Mouse (Mus musculus) small intestine, adult 2 months (tissue): ENCODE measurements around the gene Gstm2. TPM values are rescaled to one million over a fixed set of nuclear protein-coding genes. Genes with fewer than 3 reads are reported as not detected.
"Not testable (repeated sequence)": the region's sequence is repeated elsewhere in the genome, so short reads cannot be mapped to it uniquely, and the experiment has no call there.

Source experiments
- H3K27ac ChIP-seq: fragments of 200-500 bp; 2 replicates; pipeline ENCODE4 v1.5.1; 2012; ENCODE audit warnings: low read depth, low read length, control low read depth, inconsistent platforms; ENCODE audit not compliant: insufficient read depth
- H3K27me3 ChIP-seq: fragments of 200-500 bp; 2 replicates; pipeline ENCODE4 v1.6.1; 2012; ENCODE audit warnings: mild to moderate bottlenecking, moderate library complexity, low read length, inconsistent platforms; ENCODE audit not compliant: control insufficient read depth, insufficient read depth
- H3K36me3 ChIP-seq: fragments of 200-500 bp; 2 replicates; pipeline ENCODE4 v1.6.1; 2012; ENCODE audit warnings: mild to moderate bottlenecking, low read length, control low read depth, inconsistent platforms; ENCODE audit not compliant: control insufficient read depth, insufficient read depth
- H3K4me1 ChIP-seq: fragments of 200-500 bp; 2 replicates; pipeline ENCODE4 v1.6.1; 2012; ENCODE audit warnings: low read length, inconsistent platforms, mixed read lengths; ENCODE audit not compliant: control insufficient read depth, insufficient read depth, insufficient read length
- H3K4me3 ChIP-seq: fragments of 200-500 bp; 2 replicates; pipeline ENCODE4 v1.5.1; 2012; ENCODE audit warnings: low read depth, mild to moderate bottlenecking, control low read depth, inconsistent platforms, low read length, moderate library complexity
- CTCF ChIP-seq: fragments of 200-500 bp; IDR thresholded peaks from 2 replicates; pipeline ENCODE4 v1.5.1; 2012; ENCODE audit warnings: low read depth, mild to moderate bottlenecking, control low read depth, inconsistent platforms, low read length, moderate library complexity, mixed read lengths; ENCODE audit not compliant: insufficient replicate concordance, insufficient read length; ENCODE audit errors: extremely low read depth
- POLR2A ChIP-seq: fragments of 200-500 bp; IDR thresholded peaks from 2 replicates; pipeline ENCODE4 v1.6.1; 2012; ENCODE audit warnings: low read depth, mild to moderate bottlenecking, control low read depth, inconsistent platforms, low read length, moderate library complexity
- WGBS: fragments of 180-500 bp; shearing (Covaris S2); methylation state at CpG from one replicate; pipeline ENCODE4 v1.1.7; 2018; 5-methylcytosine and 5-hydroxymethylcytosine counted together
- polyA plus RNA-seq: library from polyadenylated mRNA; depleted of rRNA; stranded (reverse); fragments of >200 nt; gene quantifications from 2 replicates; pipeline ENCODE4 v1.2.3, GENCODE M21; 2012

Gstm2 gene
- polyA plus RNA-seq, 1 experiment = 26.7 TPM

GRCm38 (mm10) chr3:107964026-107964425, 22.2 kb downstream of the Gstm2 start:
- WGBS = 78% methylated on average over 4 of the region's 4 CpGs
- Histone ChIP-seq H3K4me3 (no peak overlapping the region), H3K36me3 (no peaks in the 10 kb centered on the region), H3K27ac (peak overlapping the region; percentile 69; the same call in 1 of the 2 replicates), H3K4me1 (peaks cover 21% of the 10 kb centered on the region), H3K27me3 (no peaks in the 10 kb centered on the region)
- TF ChIP-seq CTCF (no peak), POLR2A (no peak)

GRCm38 (mm10) chr3:107955260-107955659, 31.0 kb downstream of the Gstm2 start:
- WGBS = 87% methylated on average over 9 of the region's 9 CpGs
- H3K36me3 ChIP-seq, H3K27me3 ChIP-seq, H3K27ac ChIP-seq, H3K4me1 ChIP-seq, H3K4me3 ChIP-seq: not testable (repeated sequence)

DNA sequence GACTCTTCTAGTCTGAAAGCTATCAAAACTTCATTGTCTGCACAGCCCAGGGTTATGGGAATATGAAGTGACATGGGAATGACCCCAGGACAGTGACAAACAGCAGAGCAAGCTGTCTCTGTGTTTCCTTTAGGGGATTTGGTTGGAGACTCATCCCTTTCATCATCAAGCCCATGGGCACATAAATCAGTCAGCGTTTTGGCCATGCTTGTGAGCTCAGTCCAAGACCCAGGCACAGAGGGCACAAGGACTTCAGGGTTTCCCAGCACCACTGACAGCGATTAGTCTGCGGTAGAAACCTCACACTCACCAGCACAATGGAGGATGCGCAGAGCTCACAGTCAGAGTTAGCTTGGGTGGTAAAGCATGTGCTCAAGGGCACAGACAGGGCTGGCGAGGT, 32.3 kb downstream of the Gstm2 start:
- WGBS = 89% methylated on average over 5 of the region's 5 CpGs
- Histone ChIP-seq H3K4me1 (peaks cover 3% of the 10 kb centered on the region; the same call in 1 of the 2 replicates), H3K4me3 (no peak overlapping the region), H3K27me3 (no peaks in the 10 kb centered on the region), H3K36me3 (no peaks in the 10 kb centered on the region), H3K27ac (no peak overlapping the region)
- TF ChIP-seq CTCF (no peak), POLR2A (no peak)

DNA sequence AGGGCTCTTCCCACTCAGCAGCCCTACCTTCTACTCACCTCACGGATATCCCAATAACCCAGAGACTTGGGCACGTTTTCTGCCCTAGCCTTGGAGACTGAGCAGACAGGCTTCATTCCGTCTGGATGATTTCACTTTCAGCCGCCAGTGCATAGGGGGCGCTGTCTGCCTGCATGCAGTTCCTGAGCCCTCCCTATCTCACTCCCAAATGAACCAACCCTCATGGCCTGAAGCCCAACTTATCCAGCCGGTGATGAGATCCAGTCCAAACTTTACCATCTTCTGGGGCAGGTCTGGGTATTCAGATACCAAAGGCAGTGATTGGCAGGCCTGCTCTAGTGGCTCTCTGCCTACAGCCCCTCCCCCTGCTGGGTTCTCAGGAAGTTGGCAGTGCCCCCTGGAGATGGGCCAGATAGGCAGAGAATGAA, 32.9 kb downstream of the Gstm2 start:
- TF ChIP-seq POLR2A (no peak), CTCF (peak; percentile 86; the same call in 1 of the 2 replicates)
- peaks cover 3% of the 10 kb centered on the region; the same call in 1 of the 2 replicates for H3K4me1 ChIP-seq
- H3K36me3 ChIP-seq = no peaks in the 10 kb centered on the region
- 7% methylated on average over 6 of the region's 6 CpGs for WGBS
- no peak overlapping the region for H3K27ac ChIP-seq
- H3K4me3 ChIP-seq = no peak overlapping the region
- H3K27me3 ChIP-seq = no peaks in the 10 kb centered on the region

GRCm38 (mm10) chr3:107950531-107950930, 35.7 kb downstream of the Gstm2 start:
- TF ChIP-seq POLR2A (no peak), CTCF (no peak)
- Histone ChIP-seq H3K4me3 (no peak overlapping the region), H3K27me3 (no peaks in the 10 kb centered on the region), H3K36me3 (no peaks in the 10 kb centered on the region), H3K4me1 (peaks cover 3% of the 10 kb centered on the region; the same call in 1 of the 2 replicates), H3K27ac (no peak overlapping the region)
- WGBS = 82% methylated on average over 11 of the region's 11 CpGs

GRCm38 (mm10) chr3:107949461-107949860, 36.8 kb downstream of the Gstm2 start:
- not testable (repeated sequence) for H3K4me3 ChIP-seq, H3K27me3 ChIP-seq, H3K27ac ChIP-seq, H3K4me1 ChIP-seq, H3K36me3 ChIP-seq
- WGBS = 37% methylated on average over 1 of the region's 1 CpGs

DNA sequence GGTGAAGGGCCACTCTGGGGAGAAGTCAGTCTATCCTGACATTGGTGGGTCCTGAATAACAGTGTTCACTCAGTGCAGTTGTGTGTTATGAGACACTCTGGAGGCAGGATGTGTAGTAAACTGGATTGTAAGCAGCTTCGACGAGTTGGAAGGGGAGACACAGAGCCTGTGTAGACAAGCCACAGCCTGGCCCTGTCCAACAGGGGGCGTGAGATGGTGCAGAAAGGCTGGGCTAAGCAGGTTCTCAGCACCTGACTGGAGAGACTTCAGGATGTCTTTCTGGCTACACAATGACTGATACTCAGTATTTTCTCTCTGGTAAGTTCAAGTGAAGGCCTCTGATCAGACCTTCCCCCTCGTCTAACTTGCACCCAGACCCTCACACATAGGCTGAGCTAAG, 40.5 kb downstream of the Gstm2 start:
- TF ChIP-seq CTCF (no peak), POLR2A (no peak)
- no peaks in the 10 kb centered on the region; the same call in 1 of the 2 replicates for H3K4me1 ChIP-seq
- H3K36me3 ChIP-seq = no peaks in the 10 kb centered on the region
- WGBS = 75% methylated on average over 4 of the region's 4 CpGs
- H3K27me3 ChIP-seq = no peaks in the 10 kb centered on the region
- no peak overlapping the region for H3K4me3 ChIP-seq
- no peak overlapping the region for H3K27ac ChIP-seq
